Mouse (Mus musculus) hematopoietic stem cell, adult 5-6 weeks (primary cell): Measurements from ENCODE around the gene Bex2. TPM values are rescaled to one million over a fixed set of nuclear protein-coding genes. Genes with fewer than 3 reads are reported as not detected.

Experiments used
- total RNA-seq: library from RNA; stranded (forward); fragments of 172-1452, 232-1000 nt; gene quantifications from 2 replicates; pipeline ENCODE4 v1.2.3, GENCODE M21; 2017

The Bex2 gene
- total RNA-seq, 1 experiment from 2014 or later: 3.5 TPM

Other genes with a start within 250 kb of the Bex2 start
- gene Gprasp2, start 229.2 kb downstream of the Bex2 start, total RNA-seq: 12.4 and 26.8 TPM in 2 replicates
- gene Arxes2, start 74.4 kb downstream of the Bex2 start, total RNA-seq: 1.4 and 4.7 TPM in 2 replicates
- gene Arxes1, start 34.9 kb downstream of the Bex2 start, total RNA-seq: not detected in 2 replicates
- gene Nxf3, start 17.0 kb upstream of the Bex2 start, total RNA-seq: not detected in 2 replicates
- gene Bex4, start 70.8 kb upstream of the Bex2 start, total RNA-seq: 17.6 and 26.4 TPM in 2 replicates
- 90.9 and 95.8 TPM in 2 replicates for gene Tceal8, start 104.1 kb upstream of the Bex2 start, total RNA-seq
- 1.6 and 10.1 TPM in 2 replicates for gene Tceal5, start 135.6 kb upstream of the Bex2 start, total RNA-seq
- gene Tceal7, start 146.5 kb upstream of the Bex2 start, total RNA-seq: not detected in 2 replicates
- gene Bex1, start 147.3 kb upstream of the Bex2 start, total RNA-seq: 35.0 and 39.9 TPM in 2 replicates
- 262 and 339 TPM in 2 replicates for gene Tceal9, start 176.8 kb upstream of the Bex2 start, total RNA-seq
- gene Bex3, start 202.0 kb upstream of the Bex2 start, total RNA-seq: 162 and 194 TPM in 2 replicates